Mouse (Mus musculus): ENCODE results near the gene Suds3.

Suds3 gene

DNA sequence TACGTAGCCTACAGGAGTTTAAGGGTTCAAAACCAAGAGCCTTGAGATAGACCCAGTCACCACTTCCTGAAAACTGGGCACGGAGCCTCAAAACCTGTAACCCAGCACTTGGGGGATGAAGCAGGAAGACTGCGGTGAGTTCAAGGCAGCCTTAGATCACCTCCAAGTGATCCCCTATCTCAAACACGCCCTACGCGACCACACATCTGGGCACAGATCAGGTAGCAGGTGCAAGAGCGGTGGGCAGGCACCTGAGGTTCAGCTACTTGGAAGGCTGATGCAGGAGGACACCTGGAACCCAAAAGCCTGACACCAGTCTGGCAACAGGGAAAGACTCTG, 4.2 kb downstream of the Suds3 start:
- no peak for DNase-seq (ENCODE audit: low read depth)

DNA sequence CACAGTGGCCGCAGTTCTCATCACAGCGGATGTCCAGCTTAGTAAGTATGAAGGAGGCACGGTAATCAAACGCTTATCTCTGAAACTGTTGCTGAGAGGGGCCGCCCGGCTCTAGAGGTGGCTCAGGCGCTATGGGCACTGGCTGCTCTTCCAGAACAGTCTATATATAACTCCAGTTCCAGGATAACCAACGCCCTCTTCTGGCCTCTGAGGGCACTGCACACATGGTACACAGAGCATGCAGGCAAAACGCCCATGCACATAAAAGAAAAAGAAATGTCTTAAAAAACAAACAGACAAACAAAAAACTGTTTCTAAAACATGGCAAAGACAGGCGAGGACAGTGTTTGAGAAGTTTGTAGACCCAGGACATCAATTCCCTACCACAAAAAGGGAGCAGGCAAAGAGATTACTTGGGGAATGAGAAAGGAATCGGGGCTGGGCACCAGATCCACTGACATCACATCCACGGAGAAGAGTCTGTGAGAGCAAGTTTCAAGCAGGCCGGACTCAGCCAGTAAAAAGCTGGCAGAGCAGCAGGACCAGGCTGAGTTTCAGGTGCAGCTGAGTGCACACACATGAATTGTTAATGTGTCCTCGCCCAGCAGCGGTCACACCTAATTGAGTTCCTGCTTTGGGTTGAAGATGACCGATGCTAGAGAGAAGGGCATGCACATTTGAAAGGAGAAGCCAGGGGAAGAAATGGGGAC, 4.7 kb downstream of the Suds3 start:
- DNase-seq (ENCODE audit: low read depth): no peak

DNA sequence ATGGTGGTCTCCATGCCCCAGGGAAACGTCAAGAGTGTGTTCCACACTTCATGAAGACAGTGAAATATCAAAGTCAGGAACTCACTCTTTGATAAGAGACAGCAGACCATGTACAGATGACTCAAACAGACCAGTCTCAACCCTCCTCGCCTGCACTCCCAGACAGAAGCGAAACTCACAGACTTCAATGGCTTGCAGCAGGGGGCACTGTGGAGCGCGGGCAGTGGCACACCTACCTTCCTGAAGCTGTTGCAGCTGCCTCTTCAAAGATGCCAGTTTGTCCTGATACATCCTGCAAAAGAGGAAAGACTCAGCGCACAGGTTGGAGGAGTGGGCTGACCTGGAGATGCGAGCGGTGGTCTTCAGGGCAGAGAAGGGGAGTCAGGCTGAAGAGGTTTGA, 6.4 kb downstream of the Suds3 start:
- DNase-seq (ENCODE audit: low read depth): no peak

DNA sequence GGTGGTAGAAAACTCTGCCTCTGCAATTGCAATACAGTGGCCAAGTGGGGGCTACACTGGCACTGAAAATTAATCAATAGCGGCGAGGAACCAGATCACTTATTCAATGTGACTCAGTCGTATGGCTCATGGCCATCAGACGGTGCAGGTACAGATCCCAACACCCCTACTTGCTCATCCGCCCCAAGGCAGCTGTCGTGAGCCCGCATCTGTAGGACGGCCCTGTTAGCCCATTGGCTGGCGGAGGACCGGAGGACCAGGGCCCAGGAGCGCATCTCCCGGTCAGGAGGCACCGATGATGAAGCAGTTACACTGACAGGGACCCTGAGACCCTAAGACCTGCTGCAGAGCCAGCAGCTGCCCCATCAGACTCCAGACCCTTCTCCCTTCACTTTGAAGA, 7.2 kb downstream of the Suds3 start:
- no peak for DNase-seq (ENCODE audit: low read depth)

DNA sequence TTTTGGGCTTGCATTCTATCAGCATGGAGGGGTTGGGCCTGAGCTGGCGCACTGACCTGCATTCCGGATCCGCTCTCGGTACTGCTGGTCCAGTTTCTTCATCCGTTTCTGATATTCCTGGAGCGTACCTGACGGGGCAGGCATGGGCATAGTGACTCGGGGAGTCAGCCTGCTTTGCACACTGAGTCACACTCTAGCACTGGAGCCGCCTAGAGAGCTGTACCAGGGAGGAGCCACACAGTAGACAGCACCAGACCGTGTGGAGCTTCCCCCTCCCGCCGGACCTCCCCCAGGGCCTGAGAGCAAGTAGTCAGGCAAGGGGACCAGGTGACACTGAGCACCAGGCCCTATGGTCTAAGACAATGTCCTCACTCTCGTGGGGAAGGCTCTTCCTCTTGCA, 7.6 kb downstream of the Suds3 start:
- DNase-seq (ENCODE audit: low read depth): no peak

DNA sequence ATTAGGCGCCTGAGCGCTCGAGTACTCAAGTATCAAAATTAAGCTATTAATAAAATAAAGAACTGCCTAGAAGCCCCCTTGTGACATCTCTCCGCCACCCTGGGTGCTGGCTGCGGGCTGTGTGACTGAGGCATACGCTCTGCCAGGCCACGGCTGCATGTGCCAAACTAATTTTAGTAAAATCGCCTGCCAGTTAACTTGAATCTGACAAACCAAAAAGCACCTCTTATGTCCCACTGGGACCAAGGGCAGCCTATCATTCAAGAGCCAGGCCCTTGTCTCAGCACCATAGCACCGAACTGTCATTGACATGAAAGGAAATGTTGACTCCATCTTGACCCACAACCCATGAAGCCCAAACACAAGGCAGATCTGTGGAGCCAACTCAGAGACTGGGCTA, 10.2 kb downstream of the Suds3 start:
- no peak for DNase-seq (ENCODE audit: low read depth)

DNA sequence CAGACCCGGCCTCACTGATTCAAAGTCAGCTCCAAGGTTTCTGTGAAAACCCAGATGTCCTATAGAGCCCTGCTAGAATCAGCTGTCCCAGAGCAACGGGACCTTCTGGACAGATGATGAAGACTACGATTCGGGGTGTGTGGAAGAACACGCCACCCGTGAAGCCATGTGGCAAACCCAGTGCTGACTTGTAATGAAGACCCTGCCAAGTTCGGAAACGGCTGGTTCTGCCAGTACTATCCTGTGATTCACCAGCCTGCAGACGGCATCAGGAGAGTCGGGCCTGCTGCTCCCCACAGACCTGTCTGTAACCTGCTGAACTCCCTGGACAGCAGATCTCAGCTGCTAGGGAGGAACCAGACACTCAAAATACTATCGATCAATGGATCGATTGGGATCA, 11.6 kb downstream of the Suds3 start:
- DNase-seq (ENCODE audit: low read depth): no peak

DNA sequence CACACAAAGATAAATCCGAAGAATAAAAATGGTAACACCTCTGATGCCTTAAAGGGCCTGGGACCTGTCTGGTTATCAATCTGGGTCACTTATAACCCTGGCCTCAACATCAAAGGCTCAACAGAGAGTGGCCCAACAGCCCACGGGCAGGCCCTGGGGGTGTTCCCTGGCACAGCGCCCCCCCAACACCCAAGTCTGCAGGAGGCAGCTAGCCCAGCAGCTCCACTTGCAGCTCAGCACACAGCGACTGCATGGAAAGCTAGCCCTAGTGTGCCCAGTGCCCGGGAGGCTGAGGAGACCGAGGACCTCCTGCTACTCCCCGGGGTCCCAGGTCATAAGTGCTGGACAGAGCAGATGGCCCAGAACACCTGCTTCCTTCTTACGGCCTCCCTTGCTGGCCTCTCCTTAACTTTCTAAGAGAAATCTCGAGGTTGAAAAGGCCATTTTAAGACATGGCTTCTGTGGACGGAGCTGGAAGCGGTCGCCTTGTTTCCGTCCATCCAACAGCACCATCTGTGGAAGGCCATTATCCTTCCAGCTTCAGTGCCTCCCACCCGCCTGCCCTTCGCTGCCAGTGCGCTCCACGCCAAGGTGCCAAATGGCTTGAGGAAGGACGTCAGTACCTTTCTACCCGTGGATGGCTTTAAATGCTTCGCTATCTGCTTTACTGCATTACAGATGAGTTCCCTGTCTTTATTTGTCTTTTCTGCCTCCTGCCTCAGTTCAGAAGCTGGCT, 12.6 kb downstream of the Suds3 start:
- DNase-seq (ENCODE audit: low read depth): no peak

DNA sequence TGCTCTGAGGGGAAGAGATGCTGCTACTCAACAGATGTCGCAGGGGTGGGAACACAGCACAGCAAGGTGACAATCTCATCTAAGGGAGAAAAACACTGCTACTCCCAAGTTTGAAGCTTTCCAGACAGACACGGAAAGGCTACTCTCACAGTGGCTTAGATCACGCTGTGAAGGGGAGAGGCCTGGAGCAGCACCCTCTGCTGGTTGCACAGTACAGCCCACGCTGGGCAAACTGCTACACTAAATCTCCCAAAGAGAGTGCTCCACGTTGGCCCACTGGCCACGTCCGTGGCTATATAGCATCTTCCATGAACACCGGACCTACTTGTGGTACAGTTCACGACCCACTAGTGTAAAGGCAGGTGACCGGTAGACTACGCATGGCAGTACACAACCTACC, 16.2 kb downstream of the Suds3 start:
- DNase-seq (ENCODE audit: low read depth): no peak

DNA sequence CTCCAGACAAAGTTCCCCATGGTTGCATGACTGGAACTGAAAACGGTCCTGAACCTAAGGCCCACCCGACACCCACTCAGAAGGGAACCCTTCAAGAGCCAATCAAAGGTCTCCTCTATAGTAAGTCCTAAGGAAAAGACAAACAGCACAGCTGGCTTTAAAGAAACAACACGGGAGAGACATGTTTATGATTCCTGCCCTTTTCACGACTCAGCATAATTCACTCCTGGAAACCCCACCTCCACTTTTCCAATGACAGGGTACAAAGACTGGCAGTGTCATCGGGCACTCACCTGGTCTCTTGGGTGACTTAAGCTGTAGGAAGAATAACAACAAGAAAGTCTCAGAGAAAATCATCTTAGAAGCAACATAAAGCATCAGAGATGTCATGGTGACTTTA, 16.9 kb downstream of the Suds3 start:
- no peak for DNase-seq (ENCODE audit: low read depth)

DNA sequence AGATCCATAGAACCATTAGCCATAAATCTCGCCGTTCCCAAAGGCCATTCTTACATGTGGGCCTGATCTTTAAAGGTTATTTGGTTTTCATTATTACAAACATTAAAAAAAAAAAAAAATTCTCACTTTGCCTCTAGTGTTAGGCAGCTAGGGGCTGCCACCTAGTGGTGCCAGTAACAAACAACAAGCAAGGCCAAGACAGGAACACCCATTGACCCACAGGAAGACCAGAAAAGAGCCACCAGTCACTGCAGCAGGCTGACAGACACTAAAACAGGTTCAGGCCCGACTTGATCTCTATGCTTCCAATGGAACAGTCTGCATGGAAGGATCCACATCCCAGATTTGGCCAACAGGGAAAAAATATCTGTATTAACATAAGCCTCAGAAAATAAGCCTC, 19.2 kb downstream of the Suds3 start:
- DNase-seq (ENCODE audit: low read depth): peak; percentile 40

DNA sequence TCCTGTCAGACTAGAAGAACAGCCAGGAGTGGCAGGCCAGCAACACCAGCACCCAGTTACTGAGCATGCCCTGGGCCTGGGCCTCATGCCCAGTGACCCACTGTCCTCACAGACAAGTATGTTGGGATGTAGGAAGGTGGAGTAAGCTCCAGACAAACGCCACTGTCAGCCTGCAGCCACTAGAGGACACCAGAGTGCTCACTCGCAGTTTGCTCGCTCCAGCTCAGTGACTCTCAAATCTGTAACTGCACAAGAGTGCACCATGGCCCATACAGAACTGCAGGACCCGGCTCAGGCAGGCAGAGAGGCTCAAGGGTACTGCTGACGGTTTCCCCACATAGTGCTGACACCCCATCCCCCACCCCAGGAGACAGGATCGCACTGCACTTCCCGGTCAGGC, 21.5 kb downstream of the Suds3 start:
- DNase-seq (ENCODE audit: low read depth): peak; percentile 21

DNA sequence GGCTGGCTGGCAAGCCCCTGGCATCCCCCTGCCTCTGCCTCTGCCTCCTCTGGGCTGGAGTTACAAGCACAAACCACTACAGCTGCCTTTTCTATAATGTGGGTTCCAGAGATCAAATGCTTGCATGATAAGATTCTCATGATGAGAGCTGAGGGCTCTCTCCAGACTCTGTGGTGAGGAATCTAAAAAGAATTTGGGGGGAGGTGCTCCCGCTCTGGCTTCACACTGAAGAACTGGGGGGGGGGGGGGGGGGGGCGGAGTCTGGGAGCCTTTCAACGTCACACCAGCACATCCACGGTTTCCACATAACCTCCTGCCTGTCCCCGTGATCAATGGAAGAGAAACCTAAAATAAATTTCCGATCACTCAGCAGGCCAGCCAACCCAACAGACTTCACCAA, 26.1 kb downstream of the Suds3 start:
- no peak for DNase-seq (ENCODE audit: low read depth)

DNA sequence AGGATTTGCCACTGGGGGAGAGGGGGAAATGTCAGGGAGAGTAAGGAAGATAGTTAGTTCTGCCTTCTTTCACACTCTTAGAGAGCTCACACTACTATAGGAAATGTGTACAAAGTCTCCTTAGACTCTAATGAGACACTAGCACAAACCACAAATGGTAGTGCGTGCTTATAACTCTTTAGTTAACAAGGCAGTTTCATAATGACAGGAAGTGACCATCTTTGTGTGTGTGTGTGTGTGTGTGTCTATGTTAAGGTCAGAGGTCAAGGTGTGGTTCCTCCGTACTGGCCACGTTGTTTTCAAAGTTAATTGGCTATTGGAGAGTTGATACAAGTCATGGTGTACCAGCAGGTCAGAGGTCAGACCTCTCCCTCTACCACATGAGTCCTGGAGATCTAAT, 26.8 kb downstream of the Suds3 start:
- no peak for DNase-seq (ENCODE audit: low read depth)

DNA sequence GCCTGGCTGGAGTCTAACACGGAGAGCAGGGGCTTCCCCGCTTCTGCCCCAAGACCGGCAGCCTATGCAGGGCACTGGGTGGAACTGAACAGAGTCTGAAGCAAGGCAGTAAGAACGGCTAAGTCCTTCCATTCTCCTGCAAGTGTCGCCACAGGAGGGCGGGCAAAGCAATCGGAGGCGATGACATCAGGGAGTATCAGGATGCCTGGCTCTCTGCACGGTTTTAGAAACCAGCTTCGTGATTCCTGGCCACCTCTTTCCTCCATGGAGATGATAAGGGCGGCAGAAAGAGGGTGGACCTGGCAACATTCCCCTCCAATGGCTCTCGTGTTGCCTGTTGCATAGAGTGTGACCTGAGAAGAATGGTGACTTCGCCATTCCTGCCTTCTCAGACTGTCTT, 28.2 kb downstream of the Suds3 start:
- DNase-seq (ENCODE audit: low read depth): no peak

DNA sequence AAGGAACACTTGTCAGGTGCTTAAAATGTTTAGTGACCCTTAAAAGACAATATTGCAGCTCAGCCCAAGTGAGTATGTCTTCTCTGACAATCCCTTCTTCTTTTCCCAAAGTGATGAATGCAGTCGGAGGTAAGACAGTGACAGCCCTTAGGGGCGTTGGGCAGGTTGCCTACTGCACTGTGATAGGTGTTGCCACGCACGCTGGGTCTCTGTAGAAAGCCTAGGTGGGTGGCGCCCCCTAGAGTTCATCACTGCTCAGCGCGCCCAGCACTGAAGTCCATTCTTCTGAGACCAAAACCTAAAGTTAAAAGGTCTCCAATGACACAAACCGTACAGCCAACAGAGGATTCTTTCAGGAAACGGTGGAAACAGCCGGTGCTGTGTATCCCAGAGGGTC, 46.4 kb downstream of the Suds3 start:
- no peak for DNase-seq (ENCODE audit: low read depth)

DNA sequence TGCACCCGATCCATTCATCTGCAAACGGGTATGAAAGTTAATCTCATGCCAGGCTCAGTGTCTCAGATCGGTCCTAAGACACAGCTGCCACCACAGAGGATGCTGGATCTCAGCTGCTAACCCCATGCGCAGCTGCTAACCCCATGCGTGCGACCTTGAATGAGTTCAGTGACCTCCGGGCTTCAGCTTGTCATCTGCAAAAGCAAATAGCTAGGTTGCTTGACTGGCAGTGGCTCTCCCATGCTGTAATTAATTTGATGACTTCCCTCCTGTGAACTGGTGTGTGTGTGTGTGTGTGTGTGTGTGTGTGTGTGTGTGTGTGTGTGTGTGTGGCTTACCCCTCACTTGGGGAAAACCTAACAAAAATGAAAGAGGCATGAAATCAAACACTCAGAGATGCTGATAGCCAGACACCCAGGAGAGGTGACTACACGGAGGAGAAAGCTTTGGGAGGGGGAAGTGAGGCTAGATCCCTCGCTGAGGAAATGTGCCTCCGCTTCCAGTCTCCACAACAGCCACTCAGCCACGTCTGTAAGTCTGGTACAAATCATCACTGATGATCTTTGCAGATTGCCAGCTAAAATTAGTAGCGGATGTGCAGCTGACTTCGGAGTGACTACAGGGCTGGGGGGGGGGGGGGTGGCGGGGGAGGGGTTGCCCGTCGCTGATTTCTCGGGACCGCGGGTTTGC, 47.0 kb downstream of the Suds3 start:
- DNase-seq (ENCODE audit: low read depth): no peak

DNA sequence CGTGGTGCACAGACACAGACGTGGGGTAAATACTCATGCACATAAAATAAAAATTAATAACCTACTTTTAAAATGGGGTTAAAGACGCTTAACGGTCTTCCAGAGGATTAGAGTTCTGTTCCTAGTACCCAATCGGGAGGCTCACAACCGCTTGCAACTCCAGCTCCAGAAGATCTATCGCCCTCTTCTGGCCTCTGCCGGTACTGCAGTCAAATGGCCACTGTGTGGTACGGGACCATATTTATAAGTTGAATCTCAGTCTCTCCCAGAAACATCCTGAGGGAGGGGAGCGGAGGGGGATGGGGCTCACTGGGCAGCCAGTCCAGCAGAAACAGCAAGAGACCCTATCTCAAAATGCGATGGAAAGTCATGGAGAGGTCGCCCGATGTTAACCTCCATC, 47.7 kb downstream of the Suds3 start:
- DNase-seq (ENCODE audit: low read depth): no peak

DNA sequence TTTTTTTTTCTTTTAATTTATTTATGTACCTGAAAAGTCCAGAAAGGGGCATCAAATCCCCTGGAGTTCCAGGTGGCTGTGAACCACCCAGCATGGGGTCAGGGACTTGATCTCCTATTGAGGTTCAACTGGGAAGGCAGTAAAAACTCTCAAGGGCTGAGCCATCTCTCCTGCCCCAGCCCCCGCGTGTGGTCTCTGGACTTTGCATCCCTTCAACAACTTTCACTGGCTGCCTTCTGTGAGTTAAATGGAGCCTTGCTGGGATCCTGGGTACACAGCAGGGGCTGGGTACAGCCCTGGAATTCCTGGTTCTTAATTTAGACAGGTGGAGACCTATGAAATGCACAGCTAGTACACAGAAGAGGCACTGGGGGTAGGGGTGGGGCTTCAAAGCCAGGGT, 54.7 kb downstream of the Suds3 start:
- no peak for DNase-seq (ENCODE audit: low read depth)

DNA sequence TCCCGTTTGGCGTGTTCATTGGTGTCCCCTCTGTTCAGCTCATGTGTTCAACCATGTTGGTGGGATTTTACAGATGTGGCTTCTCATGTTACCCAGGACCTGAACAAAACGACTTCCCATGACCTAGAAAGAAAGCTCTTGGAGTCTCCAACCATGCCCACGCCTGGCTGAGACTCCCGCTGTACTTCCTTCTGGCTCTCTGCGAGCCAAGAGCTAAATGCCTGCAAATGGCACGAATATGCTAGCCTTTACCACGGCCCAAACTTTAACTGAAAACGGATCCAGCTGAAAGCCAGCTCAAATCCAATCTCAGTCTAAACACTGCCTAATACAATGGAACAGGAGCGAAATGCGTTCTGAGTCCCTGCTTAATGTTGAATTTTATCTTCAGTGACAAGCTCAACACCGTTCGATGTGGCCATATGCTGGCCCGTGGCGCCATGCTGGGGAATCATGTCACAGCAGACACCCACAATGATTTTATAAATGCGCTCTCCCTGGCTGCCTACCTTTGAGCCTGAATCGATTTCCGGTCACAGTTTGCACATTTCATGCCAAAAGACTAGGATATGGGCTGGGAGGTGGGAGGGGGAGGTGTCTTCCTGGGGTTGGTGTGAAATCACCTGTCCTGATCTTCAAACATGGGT, 55.3 kb downstream of the Suds3 start:
- no peak for DNase-seq (ENCODE audit: low read depth)

DNA sequence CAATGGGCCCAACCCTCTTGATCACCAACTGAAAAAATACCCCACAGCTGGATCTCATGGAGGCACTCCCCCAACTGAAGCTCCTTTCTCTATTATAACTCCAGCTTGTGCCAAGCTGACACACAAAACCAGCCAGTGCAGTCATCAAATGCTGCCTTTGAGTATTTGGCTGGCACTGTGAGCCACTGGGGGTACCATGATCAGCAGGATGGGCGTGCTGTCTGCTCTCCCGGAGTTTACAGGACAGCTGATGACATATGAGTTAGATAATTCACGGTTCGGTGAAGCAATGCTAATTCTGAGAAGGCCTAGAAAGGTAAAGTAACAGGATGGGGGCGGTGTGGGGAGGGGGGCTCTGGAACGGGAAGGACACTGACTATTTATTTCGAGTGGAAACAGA, 66.0 kb downstream of the Suds3 start:
- no peak for DNase-seq (ENCODE audit: low read depth)

DNA sequence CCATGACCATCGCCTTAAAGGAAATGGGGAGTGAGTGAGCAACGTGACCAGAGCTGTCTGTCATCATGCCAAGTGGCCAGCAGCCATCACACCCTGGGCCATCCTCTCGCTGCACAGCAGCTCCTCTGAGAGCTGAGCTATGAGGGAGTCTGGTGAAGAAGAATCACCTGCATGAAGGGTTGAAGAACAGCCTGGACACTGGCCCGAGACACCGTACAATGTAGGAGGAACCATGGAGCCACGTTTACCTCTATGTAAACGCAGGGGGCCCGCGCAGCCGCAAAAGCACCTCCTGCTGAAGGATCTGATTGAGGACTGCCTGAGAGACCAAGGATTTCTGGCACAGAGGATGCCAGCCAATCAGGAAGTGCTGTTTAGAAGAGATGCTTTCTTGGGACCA, 70.8 kb downstream of the Suds3 start:
- no peak for DNase-seq (ENCODE audit: low read depth)

DNA sequence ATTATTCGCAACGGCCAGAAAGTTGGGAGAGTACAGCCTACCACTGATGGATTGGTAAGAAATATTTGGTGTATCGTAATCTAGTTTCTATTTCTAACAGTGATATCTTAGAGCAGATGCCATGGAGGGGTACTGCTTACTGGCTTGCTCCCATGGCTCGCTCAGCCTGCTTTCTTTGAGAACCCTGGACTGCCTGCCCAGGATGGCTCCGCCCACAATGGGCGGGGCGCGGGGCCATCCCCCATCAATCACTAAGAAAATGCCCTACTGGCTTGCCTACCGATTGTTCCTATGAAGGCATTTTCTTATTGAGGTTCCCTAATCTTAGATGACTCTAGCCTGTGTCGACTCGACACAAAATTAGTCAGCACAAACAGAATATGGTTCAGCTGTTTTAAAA, 73.3 kb downstream of the Suds3 start:
- no peak for DNase-seq (ENCODE audit: low read depth)
